Comparison of ENCODE assay signal across 9 mouse cellular contexts in the genomic region with DNA sequence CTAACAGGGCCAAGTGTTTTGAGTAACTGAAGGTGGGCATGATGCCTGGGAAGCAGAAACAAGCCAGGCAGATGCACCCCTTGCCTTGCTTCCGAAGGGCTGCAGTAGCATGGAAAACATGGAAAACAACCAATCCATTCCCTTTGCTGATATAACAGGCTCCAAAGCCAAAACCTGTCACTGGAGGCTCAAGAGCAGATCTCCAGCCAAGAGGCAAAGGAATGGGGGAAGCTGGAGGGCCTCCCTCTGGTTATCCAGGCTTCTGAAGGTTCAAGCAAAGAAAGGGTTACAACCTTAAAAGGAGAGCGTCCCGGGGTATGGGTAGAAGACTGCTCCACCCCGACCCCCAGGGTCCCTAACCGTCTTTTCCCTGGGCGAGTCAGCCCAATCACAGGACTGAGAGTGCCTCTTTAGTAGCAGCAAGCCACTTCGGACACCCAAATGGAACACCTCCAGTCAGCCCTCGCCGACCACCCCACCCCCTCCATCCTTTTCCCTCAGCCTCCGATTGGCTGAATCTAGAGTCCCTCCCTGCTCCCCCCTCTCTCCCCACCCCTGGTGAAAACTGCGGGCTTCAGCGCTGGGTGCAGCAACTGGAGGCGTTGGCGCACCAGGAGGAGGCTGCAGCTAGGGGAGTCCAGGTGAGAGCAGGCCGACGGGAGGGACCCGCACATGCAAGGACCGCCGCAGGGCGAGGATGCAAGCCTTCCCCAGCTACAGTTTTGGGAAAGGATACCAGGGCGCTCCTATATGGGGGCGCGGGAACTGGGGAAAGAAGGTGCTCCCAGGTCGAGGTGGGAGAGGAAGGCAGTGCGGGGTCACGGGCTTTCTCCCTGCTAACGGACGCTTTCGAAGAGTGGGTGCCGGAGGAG. TPM values are rescaled to one million over a fixed set of nuclear protein-coding genes. Genes with fewer than 3 reads are reported as not detected.
A peak's percentile ranks its signal among the peaks of the same experiment; 100 is the strongest.
DNase-seq lines count a peak whose midpoint lies in the region; ATAC-seq and TF ChIP-seq lines count a peak whose summit lies in the region.
"Had no signal": no experiment of that assay in that cellular context is flagged by ENCODE, and none has a peak within 500 bp of the region (broad histone marks: within the 10 kb centered on the region; RNA-seq: fewer than 3 reads in every experiment).

Gene Thy1, plus strand, starts transcription at position 549 of the 872 bp plus-strand sequence.

- no peak for TF ChIP-seq CTCF in MEL (IDR thresholded peaks at IDR 0.05 in 2 of 3, conservative IDR thresholded peaks at IDR 0.05 in 1 of 3; ENCODE audit: control insufficient read depth in 1 of 3, insufficient read depth in 1 of 3, low read depth in 2 of 3, low read length in 3 of 3, poor library complexity in 1 of 3, severe bottlenecking in 1 of 3)

- no peaks in the 10 kb centered on the region for H3K79me2 ChIP-seq in MEL (ENCODE audit: control insufficient read depth, insufficient read depth, low read length, poor library complexity)

- WGBS in forebrain, embryonic 10.5 days, result under 1% methylated on average over 30 of the region's 30 CpGs
- under 1% methylated on average over 30 of the region's 30 CpGs for WGBS in heart, embryonic 13.5 days
- WGBS in liver, embryonic 13.5 days (ENCODE audit: insufficient replicate concordance), result 2% methylated on average over 30 of the region's 30 CpGs

- peak; percentile 23 for DNase-seq in MEL (ENCODE audit: low read depth, low spot score)
- peak; percentile 14 to 30 for DNase-seq in adrenal gland, postnatal 36 days
- no peak for DNase-seq in forebrain, embryonic 10.5 days (ENCODE audit: extremely low spot score, low spot score)
- peak; percentile 25 for DNase-seq in kidney, postnatal 14 days
- DNase-seq in liver, embryonic 13.5 days, result no peak
- peak; percentile 46 for DNase-seq in retina, embryonic 14.5 days (ENCODE audit: low spot score)

- H3K4me3 ChIP-seq in MEL (ENCODE audit: control insufficient read depth in 1 of 2, insufficient read depth in 1 of 2, low read depth in 2 of 2, low read length in 2 of 2), result peak within 1 kb of the TSS; percentile 13 to 35; a peak in 2 of 4 replicates
- peak within 1 kb of the TSS; percentile 49 for H3K4me3 ChIP-seq in forebrain, embryonic 10.5 days
- peak within 1 kb of the TSS; percentile 47 for H3K4me3 ChIP-seq in heart, embryonic 13.5 days
- 0 out of 2 replicates have a peak within 1 kb of the TSS, but pooled peaks have one; percentile 10 for H3K4me3 ChIP-seq in liver, embryonic 13.5 days (replicated peaks)
- H3K4me3 ChIP-seq: erythroblast, embryonic 14.5 days had no signal

- peak within 1 kb of the TSS; percentile 72 for H3K4me2 ChIP-seq in heart, embryonic 13.5 days
- H3K4me2 ChIP-seq in liver, embryonic 13.5 days, result peak within 1 kb of the TSS; percentile 29

- peak within 1 kb of the TSS; percentile 61 for H3K27ac ChIP-seq in MEL (ENCODE audit: control insufficient read depth, low read depth, low read length)
- no peak within 1 kb of the TSS for H3K27ac ChIP-seq in forebrain, embryonic 10.5 days
- H3K27ac ChIP-seq in heart, embryonic 13.5 days (replicated peaks), result no peak within 1 kb of the TSS
- no peak within 1 kb of the TSS for H3K27ac ChIP-seq in liver, embryonic 13.5 days

- H3K27me3 ChIP-seq in MEL (ENCODE audit: control insufficient read depth in 1 of 2, insufficient read depth in 2 of 2, low read length in 2 of 2), result no peaks in the 10 kb centered on the region
- peaks cover 63% of the 10 kb centered on the region for H3K27me3 ChIP-seq in forebrain, embryonic 10.5 days (ENCODE audit: poor library complexity, severe bottlenecking)
- peaks cover 69% of the 10 kb centered on the region for H3K27me3 ChIP-seq in heart, embryonic 13.5 days (replicated peaks)
- peaks cover 70% of the 10 kb centered on the region for H3K27me3 ChIP-seq in liver, embryonic 13.5 days

- no peak for ATAC-seq in heart, embryonic 13.5 days (ENCODE audit: extremely low read depth, insufficient number of reproducible peaks, low FRiP score, low TSS enrichment)
- no peak for ATAC-seq in liver, embryonic 13.5 days (ENCODE audit: low read depth)
- no peak for ATAC-seq in megakaryocyte-erythroid progenitor cell, adult 5-6 weeks (replicated peaks; ENCODE audit: low FRiP score, low TSS enrichment, poor library complexity, severe bottlenecking)

- peaks cover 5 to 33% of the 10 kb centered on the region in 2 experiments for H3K4me1 ChIP-seq in MEL (ENCODE audit: control insufficient read depth in 1 of 2, insufficient read depth in 2 of 2, low read length in 2 of 2)
- peaks cover 20% of the 10 kb centered on the region for H3K4me1 ChIP-seq in forebrain, embryonic 10.5 days
- peaks cover 18% of the 10 kb centered on the region for H3K4me1 ChIP-seq in heart, embryonic 13.5 days
- H3K4me1 ChIP-seq in liver, embryonic 13.5 days (replicated peaks), result no peaks in the 10 kb centered on the region

- no peak for TF ChIP-seq POLR2A in MEL (IDR thresholded peaks at IDR 0.05; ENCODE audit: control insufficient read depth in 1 of 2, insufficient read depth in 1 of 2, low read depth in 1 of 2, low read length in 2 of 2, poor library complexity in 1 of 2)

- H3K9ac ChIP-seq in MEL (ENCODE audit: control insufficient read depth, low read depth, low read length, poor library complexity, severe bottlenecking), result peak within 1 kb of the TSS; percentile 33
- H3K9ac ChIP-seq in heart, embryonic 13.5 days, result peak within 1 kb of the TSS; percentile 61
- no peak within 1 kb of the TSS for H3K9ac ChIP-seq in liver, embryonic 13.5 days

- TF ChIP-seq RAD21 in MEL (IDR thresholded peaks at IDR 0.05; ENCODE audit: low read depth, low read length), result no peak

- no peak for TF ChIP-seq EP300 in MEL (IDR thresholded peaks at IDR 0.05; ENCODE audit: low read depth in 1 of 2, low read length in 2 of 2)

- H3K36me3 ChIP-seq in MEL (ENCODE audit: control insufficient read depth in 1 of 2, insufficient read depth in 2 of 2, low read length in 2 of 2), result peaks cover 0 to 29% of the 10 kb centered on the region in 2 experiments; a peak in 2 of 4 replicates
- H3K36me3 ChIP-seq in forebrain, embryonic 10.5 days (replicated peaks), result no peaks in the 10 kb centered on the region
- H3K36me3 ChIP-seq in heart, embryonic 13.5 days, result no peaks in the 10 kb centered on the region
- H3K36me3 ChIP-seq in liver, embryonic 13.5 days, result no peaks in the 10 kb centered on the region

- H3K9me3 ChIP-seq in MEL (replicated peaks; ENCODE audit: insufficient read depth, low read length), result no peaks in the 10 kb centered on the region
- no peaks in the 10 kb centered on the region for H3K9me3 ChIP-seq in forebrain, embryonic 10.5 days
- no peaks in the 10 kb centered on the region for H3K9me3 ChIP-seq in heart, embryonic 13.5 days
- H3K9me3 ChIP-seq in liver, embryonic 13.5 days (replicated peaks), result no peaks in the 10 kb centered on the region

TF ChIP-seq in MEL, 35 proteins besides CTCF, POLR2A, EP300 and RAD21:
- no peak for TF ChIP-seq TAL1 (IDR thresholded peaks at IDR 0.05; ENCODE audit: low read length)

RNA-seq across cellular contexts. Expression of gene Thy1, which starts in this region (rescaled TPM):
- total RNA-seq in MEL (2012; rRNA removed), result 1.5 and 4.0 TPM in 2 replicates
- 10 to 100 TPM in 1 of 2 experiments, not detected in 1; 24.0 TPM for polyA plus RNA-seq in MEL (2012; ENCODE audit: insufficient read depth in 1 of 2, insufficient read length in 2 of 2, low read depth in 1 of 2, low replicate concordance in 2 of 2, missing spikeins in 1 of 2)
- 10 to 100 TPM; 26.4 to 32.7 TPM for total RNA-seq in adrenal gland, postnatal 36 days (2021)
- polyA plus RNA-seq in forebrain, embryonic 10.5 days (2016; fragmentation: Nextera tagmentation; extraction: Ambion mirVana), result not detected in 2 replicates
- polyA plus RNA-seq in heart, embryonic 13.5 days (2015; fragmentation: Nextera tagmentation; extraction: Ambion mirVana), result 0.47 and 0.98 TPM in 2 replicates
- 0.15 and 0.24 TPM in 2 replicates for polyA plus RNA-seq in liver, embryonic 13.5 days (2015; fragmentation: Nextera tagmentation; extraction: Ambion mirVana)
- 2.5 and 20.4 TPM in 2 replicates for total RNA-seq in megakaryocyte-erythroid progenitor cell, adult 5-6 weeks (2014; fragmentation: Nextera tagmentation)
- total RNA-seq in megakaryocyte-erythroid progenitor cell, adult 5-6 weeks (2017), result 3.5 TPM in 1 of 2 replicates, not detected in the other
- polyA plus RNA-seq: erythroblast, embryonic 14.5 days had no signal

Comparison
In these comparisons a context has a peak if more than half of its experiments do, and no peak if none do; other contexts are left out.
1. DNase-seq: peak in MEL (single experiment), adrenal gland, postnatal 36 days (2 of 2), kidney, postnatal 14 days (single experiment) and retina, embryonic 14.5 days (single experiment); none in forebrain, embryonic 10.5 days (single experiment) and liver, embryonic 13.5 days (single experiment).
2. Peak in every context shown above with its lines, with median percentiles within 50 percentile points of each other: H3K4me3 ChIP-seq.